Mouse (Mus musculus): ENCODE data around the gene Dmrt1. TPM values are rescaled to one million over a fixed set of nuclear protein-coding genes. Genes with fewer than 3 reads are reported as not detected.
A peak's percentile ranks its signal among the peaks of the same experiment; 100 is the strongest.

Dmrt1 gene
- total RNA-seq, 2 experiments from 2014 or later, result not detected

DNA sequence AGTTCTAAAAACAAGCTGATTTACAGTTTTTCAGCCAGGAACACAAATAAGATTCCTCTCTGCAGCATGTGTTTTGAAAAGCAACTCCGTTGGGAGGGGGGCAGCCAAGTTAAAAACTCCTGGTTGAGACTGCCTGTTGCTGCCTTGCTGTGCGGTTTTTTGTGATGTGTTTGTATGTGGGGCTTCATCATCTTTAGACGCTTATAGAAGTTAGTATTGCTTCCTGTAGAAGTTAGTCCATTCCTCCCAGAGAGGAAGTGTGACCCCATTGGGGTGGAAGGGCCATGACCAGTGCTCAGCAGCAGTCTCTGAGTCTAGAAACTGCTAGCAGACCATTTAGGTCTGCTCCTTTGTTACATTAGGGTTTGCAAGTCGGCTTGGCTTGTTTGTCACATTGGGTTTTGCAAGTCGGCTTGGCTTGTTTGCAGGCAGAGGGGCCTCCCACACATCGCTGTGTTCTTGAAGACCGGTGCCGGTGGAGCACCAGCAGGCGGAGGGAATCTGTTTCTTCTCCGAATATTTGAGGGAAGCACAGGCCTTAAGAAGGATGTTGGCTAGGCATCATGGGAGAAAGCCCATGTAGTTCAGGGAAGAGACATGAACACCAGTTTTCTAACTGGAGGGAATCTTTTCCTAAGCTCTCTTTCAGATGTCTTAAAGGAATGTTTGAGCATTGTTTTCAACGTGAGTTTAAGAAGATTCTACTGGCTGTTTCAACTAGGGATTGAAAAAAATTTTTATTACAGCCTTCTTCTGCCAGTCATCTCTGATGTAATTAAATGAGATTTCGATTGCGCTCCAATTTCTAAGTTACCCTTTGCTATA, 108.3 kb downstream of the Dmrt1 start:
- ATAC-seq (replicated peaks; ENCODE audit: low FRiP score, poor library complexity, severe bottlenecking), result no peak

DNA sequence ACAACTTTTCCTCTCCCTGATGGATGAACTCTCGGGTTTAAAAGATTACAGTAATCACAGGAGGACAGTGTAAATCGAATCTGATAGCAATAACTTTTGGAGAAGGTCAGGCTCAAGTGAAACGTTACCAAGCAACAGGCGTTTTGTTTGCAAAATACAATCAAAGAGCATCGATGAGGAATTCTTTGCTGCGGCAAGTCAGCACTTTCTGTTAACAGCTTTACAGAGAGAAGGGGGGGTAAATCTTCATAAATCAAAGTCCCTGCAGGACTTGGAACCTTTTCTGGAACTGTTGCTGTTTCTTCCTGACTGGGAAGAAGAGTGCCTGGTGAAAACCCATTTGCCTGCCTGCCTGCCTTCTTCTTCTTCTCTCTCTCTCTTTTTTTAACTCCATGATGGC, 110.5 kb downstream of the Dmrt1 start:
- no peak for ATAC-seq (replicated peaks; ENCODE audit: low FRiP score, poor library complexity, severe bottlenecking)

DNA sequence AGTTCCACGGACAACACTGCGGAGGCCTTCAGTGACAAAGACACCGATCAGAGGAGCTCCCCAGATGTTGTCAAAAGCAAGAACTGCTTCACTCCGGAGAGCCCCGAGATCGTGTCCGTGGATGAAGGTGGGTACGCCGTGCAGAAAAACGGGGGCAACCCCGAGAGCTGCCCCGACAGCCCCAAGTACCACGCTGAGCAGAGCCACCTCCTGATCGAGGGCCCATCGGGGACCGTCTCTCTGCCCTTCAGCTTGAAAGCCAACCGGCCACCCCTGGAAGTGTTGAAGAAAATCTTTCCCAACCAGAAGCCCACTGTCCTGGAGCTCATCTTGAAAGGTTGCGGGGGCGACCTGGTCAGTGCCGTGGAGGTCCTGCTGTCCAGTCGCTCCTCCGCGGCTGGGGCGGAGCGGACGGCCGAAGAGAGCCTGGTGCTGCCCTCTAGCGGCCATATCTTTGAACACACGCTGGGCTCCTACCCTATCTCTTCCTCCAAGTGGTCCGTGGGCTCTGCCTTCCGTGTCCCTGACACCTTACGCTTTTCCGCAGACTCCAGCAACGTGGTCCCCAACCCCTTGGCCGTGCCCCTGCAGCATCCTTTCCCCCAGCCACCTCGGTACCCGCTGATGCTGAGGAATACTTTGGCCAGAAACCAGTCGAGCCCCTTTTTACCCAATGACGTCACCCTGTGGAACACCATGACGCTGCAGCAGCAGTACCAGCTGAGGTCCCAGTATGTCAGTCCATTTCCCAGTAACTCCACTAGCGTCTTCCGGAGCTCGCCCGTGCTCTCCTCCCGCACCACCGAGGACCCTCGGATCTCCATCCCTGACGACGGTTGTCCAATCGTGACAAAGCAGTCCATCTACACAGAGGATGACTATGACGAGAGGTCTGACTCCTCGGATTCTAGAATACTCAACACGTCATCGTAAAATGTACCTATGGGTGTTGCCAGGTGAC, 117.2 kb downstream of the Dmrt1 start:
- ATAC-seq (replicated peaks; ENCODE audit: low FRiP score, poor library complexity, severe bottlenecking), result peak; percentile 82

DNA sequence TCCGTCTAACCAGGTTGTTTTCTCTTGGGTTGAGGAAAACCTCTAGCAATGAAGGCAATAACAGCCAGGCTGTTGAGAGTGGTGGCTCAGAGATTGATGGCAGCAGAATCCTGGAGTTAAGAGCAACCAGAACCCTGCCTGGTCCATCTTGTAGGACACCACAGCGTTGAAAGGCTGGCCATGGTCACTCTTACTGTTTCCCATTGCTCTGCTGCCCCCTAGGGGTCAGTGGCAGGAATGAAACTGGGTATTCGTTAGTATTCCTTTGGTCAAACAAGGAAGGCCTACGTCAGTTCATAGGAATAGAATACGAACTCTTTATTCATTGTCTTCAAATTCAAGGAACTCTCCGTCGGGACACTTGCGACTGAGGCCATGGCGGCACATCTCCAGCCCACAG, 123.1 kb downstream of the Dmrt1 start:
- peak; percentile 79 for ATAC-seq (replicated peaks; ENCODE audit: low FRiP score, poor library complexity, severe bottlenecking)

DNA sequence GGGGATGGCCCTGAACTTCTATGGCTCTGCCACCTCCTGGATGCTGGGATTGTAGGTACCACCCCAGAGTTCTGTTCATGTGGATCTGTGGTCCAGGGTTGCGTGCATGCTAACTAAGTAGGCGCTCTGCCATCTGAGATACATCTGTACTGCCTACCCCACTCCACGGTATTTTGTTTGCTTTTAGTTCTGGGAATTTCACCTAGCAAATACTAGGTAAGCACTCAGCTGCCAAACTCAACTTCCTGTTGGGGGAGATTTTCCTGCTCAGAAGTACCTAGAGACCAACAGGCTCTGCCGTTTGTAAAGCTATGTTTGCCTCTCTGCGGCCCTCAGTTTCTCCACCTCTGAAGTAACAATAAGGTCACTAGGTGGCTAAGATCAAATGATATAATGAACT, 129.7 kb downstream of the Dmrt1 start:
- no peak for ATAC-seq (replicated peaks; ENCODE audit: low FRiP score, poor library complexity, severe bottlenecking)

DNA sequence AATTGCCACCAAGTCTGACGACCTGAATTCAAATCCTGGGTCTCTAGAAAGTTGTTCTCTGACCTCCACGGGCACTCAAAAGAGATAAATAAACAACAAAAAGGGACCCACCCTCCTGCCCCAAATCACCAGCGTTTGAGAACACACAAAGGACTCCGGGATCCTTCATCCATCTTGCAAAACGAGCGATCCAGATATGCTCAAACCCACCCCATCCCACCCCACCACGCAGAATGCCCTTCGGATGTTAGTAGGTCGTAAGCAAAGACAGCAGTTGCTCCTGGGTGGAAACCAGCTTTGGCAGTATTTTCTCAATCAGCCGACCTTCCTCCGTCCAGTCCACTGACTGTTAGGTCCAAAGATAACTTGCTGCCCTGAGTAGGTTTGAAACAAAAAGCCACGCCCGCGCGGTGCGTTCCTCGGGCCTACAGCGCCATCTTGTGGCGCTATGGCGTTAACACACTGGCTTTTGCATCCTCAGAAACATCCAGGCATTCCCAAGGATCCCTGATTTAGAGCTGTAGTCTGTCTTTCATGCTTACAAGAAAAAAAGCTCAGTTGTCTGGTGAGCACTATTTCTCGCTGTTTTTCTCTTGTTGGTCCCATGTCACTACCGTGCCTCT, 130.3 kb downstream of the Dmrt1 start:
- no peak for ATAC-seq (replicated peaks; ENCODE audit: low FRiP score, poor library complexity, severe bottlenecking)

DNA sequence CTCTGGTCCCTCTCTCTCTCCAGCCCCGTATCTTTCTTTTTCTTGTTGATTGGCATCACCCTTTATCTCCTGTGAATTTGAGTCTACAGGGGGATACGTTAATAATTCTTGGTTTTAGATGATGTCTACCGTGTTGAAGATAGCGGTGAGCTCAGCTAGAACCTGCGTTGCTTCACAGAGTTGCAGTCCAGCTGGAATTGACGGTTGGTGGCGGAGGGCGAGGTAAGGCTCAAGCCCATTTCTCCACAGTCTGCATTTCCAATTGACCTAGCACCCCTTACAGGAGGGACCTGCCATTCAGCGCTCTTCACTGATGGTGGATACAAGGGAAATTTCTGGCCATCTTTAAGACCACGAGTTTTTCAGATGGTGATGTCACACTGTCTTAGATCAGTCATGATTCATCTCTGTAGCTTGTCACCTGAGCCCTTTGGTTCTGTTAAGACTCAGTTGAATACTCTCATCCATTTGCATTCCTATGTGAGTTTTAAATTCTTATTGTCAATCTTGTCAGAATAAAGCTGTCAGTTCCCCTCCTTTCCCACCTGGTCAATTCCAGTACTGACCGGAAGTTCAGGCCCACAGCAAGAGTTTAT, 133.4 kb downstream of the Dmrt1 start:
- no peak for ATAC-seq (replicated peaks; ENCODE audit: low FRiP score, poor library complexity, severe bottlenecking)

DNA sequence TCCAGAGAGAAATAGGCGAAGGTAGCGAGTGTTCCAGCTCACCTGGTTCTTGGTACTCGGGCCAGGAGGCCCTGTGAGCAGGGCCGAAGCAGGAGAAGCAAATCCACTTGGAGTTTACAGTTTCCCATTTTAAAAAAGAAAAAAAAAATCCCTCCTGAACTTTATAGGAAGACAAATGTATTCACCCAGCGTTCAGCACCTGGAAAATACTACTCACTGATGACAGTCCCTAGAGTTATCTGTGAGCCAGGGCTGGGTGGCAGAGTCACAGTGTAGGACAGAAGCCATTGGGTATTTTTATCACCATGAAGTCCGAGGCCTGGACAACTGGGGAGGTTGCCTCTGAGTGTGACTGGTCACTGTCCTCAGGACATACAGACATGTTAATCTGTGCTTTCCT, 136.4 kb downstream of the Dmrt1 start:
- ATAC-seq (replicated peaks; ENCODE audit: low FRiP score, poor library complexity, severe bottlenecking), result no peak

DNA sequence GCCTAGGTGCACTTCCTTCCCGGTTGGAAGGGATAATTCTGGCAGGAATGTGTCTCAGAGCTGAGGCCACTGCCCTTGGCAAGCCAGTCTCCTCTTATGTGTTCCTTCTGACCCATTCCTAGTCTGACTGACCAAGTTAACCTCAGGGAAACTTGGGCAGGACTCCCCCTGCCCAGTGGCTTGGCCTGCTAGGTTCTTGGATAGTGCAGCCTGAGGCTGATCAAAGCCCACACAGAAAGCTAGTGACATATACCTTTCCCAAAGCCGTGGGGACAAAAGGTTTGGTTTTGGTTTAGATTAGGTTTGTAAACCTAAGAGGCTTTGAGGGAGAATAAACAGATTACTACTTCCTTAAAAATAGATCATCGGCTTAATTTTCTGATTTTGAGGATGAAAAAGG, 141.7 kb downstream of the Dmrt1 start:
- ATAC-seq (replicated peaks; ENCODE audit: low FRiP score, poor library complexity, severe bottlenecking), result no peak

DNA sequence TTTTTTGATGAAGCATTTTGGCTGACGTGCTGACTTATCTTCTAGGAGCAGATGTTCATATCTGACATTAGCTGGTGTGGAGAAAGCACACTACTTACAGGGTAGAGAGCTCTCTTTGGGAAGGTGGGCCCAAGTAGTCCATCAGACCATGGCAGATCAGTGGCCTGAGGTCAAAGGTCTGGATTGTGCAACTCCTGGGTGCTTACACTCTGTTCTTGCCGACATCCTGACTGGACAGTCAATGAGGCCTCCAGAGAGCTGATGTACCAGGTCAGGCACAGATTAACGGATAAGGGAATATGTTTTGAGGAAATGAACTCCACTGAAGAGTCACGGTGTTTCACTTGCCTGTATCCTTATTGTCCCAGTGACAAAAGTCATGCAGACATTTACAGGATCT, 143.3 kb downstream of the Dmrt1 start:
- ATAC-seq (replicated peaks; ENCODE audit: low FRiP score, poor library complexity, severe bottlenecking), result no peak

DNA sequence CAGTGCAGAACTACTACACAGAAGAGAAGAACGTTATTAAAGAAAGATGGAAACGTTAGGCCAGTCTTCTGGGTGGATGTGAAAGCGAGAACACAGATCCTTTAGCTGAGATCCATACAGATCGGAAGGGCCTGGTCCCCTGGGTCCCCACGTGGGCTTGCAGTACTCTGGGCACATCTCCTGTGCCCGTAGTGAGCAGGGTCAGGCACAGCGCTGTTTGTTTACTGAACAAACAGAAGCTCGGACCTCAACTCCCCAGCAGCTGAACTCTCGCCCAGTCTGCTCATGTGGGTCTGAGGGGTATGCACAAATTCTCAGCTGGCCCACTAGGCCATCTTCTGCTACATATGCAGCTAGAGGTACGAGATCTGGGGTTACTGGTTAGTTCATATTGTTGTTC, 145.1 kb downstream of the Dmrt1 start:
- ATAC-seq (replicated peaks; ENCODE audit: low FRiP score, poor library complexity, severe bottlenecking), result no peak

DNA sequence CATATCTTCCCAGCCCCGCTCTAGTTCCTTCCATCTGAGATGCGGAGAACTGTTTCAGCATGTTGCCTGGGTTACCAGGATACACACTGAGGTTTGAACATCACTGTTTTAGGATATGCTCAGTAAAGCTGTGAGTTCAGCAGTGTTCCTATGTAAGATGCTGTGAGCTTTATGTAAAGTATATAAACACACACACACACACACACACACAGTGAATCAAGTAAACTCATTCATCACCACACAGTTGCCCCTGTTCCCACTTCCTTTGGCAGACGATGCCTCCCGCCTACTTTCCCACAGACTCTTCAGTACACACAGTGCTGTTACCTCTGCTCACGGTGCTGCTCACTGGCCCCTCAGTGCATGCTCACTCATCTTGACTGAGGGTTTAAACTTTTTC, 147.1 kb downstream of the Dmrt1 start:
- ATAC-seq (replicated peaks; ENCODE audit: low FRiP score, poor library complexity, severe bottlenecking), result no peak

Other genes starting within 250 kb of the Dmrt1 start
- not detected in 2 replicates for gene Dmrt3, start 104.7 kb downstream of the Dmrt1 start, total RNA-seq (2015; ENCODE audit: low replicate concordance)
- gene Dmrt3, start 104.7 kb downstream of the Dmrt1 start, total RNA-seq (2017; ENCODE audit: low replicate concordance), result not detected in 2 replicates
- gene Dmrt2, start 166.8 kb downstream of the Dmrt1 start, total RNA-seq (2015; ENCODE audit: low replicate concordance), result not detected in 2 replicates
- gene Dmrt2, start 166.8 kb downstream of the Dmrt1 start, total RNA-seq (2017; ENCODE audit: low replicate concordance), result not detected in 2 replicates